Mouse (Mus musculus) megakaryocyte, adult 5-6 weeks (primary cell): ENCODE measurements around the gene Tmem243. TPM values are rescaled to one million over a fixed set of nuclear protein-coding genes. Genes with fewer than 3 reads are reported as not detected.

Experiments used
- ATAC-seq: 2 replicates; pipeline ENCODE4 v1.8.0; 2016; ENCODE audit warnings: mild to moderate bottlenecking, inconsistent platforms; ENCODE audit not compliant: poor library complexity, severe bottlenecking
- total RNA-seq, 2 experiments: library from RNA; stranded (forward) in 1 of 2; stranded (reverse) in 1 of 2; fragments of 153-499, 151-499 nt in 1 of 2; fragments of 221-1000, 200-1000 nt in 1 of 2; gene quantifications; 2 replicates each; pipeline versions ENCODE4 v1.2.3 to v1.2.4; 2015 to 2017

Tmem243 gene
- total RNA-seq, 2 experiments from 2014 or later: 75.7 to 98.8 TPM

GRCm38 (mm10) chr5:9103958-9104357 lies 3.5 kb downstream of the Tmem243 start:
- peak; percentile 10 for ATAC-seq

- ATAC-seq: peak; percentile 9; the same call in 1 of the 2 replicates
Observed at GRCm38 (mm10) chr5:9106806-9107205, 6.3 kb downstream of the Tmem243 start.

DNA sequence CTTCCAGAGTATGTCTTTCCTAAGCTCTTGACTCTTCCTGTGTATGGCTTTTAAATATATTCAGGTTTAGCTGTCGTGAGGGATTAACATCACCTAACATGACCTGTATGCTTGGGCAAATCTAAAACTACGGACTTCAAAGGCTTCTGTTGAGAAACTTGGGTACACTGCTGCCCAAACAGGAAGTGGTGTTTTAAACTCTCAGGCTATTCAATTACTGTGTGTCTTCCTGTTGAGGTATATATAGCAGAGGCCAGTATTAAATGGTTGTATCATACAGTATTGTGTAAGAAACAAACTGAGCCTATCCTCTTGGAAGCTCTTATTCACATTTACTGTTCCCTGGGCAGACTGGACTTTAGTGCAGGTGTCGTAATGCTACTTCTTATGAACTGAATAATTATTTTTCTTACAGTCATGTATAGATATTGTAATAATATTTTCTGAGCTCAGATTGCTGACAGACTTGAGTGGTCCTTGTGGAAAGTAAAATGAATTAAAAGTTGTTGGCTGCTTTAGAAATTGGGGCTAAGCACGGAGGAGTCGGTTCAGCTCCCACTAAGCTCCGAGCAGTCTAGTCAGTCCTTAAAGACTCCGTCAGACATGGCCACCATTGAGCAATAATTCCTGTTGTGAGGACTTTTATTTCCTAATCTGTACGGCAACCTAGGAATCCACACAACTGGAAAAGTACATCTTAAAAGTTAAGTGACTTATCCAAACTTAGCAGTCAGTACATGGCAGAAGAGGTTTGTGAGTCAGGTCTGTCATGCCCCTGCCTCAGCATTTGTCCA lies 7.0 kb downstream of the Tmem243 start:
- ATAC-seq: peak; percentile 66

GRCm38 (mm10) chr5:9108490-9108889 lies 8.0 kb downstream of the Tmem243 start:
- 0 out of 2 replicates have a peak, but pooled peaks have one; percentile 16 for ATAC-seq

GRCm38 (mm10) chr5:9109582-9109981 lies 9.1 kb downstream of the Tmem243 start:
- ATAC-seq: no peak

GRCm38 (mm10) chr5:9111285-9111684 lies 10.8 kb downstream of the Tmem243 start:
- no peak for ATAC-seq

DNA sequence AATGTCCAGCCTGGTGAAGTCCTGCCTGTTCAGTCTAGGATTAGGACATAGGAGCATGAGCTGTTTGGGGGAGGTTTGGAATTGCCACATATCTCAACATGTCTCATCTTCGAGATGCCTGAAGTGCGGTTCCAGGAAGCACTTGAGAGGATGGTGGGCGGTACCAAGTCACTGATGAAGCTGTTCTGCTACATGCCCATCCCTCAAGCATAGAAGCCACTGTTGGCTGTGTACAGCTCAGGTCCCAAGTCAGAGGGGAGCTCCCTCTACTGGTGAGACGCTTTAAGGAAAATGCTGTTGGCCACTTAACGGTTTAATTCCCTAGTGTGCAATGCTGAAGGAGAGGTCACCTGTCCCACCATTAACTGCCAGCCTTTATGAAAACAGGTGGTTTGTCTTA lies 11.3 kb downstream of the Tmem243 start:
- ATAC-seq: peak; percentile 74

- no peak for ATAC-seq
Observed at GRCm38 (mm10) chr5:9114162-9114561, 13.7 kb downstream of the Tmem243 start.

GRCm38 (mm10) chr5:9124134-9124533 lies 23.7 kb downstream of the Tmem243 start:
- no peak for ATAC-seq

DNA sequence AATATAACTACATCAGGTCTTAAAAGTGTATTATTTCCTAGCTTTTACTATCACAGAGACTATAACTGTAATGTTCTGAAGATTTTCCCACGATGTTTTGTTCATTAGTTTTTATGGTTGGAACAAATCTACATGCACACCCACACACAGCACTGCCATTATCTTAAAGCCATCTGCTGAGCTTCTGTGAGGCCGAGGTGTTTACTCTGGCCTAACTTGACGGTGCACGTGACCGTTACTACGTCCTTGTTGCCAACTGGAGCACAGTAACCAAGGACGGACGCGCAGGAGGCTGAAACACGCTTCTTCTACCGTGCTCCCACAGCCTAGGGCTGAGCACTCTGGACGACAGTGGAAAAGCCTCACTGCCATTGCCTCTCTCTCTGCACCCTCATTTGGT lies 28.1 kb downstream of the Tmem243 start:
- ATAC-seq: no peak

DNA sequence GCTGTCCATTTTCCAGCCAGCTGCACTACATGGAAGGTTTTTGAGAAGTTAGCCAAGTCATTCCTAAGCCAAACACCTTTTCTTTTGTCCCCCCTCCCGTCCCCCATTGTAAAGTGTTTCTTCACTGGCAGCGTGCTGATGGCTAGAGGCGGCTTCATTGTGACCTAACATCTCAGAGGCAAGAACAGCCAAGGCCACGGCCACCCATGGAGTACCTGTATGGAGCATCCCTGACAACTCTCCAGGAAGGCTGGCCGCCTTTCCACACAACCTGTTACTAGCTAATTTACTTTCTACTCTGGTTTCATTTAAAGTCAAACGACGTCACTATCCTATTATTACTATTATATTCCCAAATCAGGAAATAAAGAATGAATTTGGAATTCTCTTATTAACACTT lies 31.3 kb downstream of the Tmem243 start:
- ATAC-seq: no peak

- ATAC-seq: no peak
Observed at GRCm38 (mm10) chr5:9135588-9135987, 35.1 kb downstream of the Tmem243 start.

DNA sequence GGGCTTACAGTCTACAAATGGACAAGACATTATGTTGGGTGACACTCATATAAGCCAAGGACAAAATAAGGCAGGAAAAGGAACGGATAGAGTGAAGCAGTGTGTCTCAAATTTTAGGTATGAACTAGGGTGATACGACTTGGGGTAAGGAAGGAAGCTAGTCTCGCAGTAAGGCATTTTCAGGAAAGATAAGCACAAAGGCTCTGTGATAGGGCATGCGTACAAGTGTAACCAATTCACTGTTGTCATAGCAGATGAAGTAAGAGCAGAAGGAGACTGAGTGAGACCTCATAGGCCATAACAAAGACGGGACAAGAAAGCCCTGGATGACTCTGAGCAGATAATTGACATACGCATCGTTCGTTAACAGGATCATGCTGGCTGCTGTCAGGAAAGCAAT lies 40.3 kb downstream of the Tmem243 start:
- ATAC-seq: no peak

- ATAC-seq: 0 out of 2 replicates have a peak, but pooled peaks have one; percentile 30
Observed at GRCm38 (mm10) chr5:9142376-9142775, 41.9 kb downstream of the Tmem243 start.

DNA sequence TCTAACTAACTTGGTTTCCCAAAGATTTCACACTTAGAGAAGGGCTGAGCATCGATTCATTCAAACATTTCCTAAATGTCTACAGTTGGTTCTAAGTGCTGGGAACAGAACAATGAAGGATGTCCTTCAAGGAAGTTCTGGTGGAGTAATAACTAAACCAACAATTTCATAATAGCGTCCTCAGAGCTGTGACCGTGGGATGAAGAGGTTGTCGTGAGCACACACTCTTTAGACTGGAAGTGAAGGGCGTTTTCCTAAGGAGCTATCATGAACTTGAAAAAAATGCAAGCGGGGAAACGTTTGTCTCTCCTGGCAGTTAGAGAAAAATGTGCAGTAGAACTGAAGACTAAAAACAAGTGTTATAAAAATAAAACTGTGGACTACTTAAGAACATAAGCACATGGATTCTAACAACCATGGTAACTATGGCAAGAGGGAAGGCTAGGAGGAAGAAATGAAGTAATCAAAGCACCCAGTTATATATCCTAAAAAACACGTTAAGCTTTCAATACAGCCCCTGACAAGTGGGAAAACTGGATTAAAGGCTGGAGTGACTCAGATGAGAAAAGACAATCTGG lies 48.9 kb downstream of the Tmem243 start:
- no peak for ATAC-seq

DNA sequence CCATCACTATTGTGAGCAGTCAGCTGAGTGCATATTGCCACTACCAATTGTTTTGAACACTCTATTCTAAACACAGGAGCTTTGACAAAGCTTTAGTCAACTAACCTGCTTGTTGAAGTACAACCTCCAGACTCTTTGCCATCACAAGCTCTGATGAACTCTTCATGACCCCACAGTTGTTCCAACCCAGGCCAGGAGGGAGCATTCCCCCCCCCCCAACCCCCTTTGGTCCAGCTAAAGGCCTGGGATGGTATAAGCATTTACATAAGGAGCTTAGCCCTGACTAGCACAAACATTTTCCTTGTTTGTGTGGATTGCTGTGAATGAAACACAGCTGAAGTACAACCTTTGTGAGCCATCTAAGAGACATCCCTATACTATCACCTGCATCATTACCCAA lies 56.3 kb downstream of the Tmem243 start:
- no peak for ATAC-seq

- ATAC-seq: no peak
Observed at GRCm38 (mm10) chr5:9157336-9157735, 56.9 kb downstream of the Tmem243 start.

DNA sequence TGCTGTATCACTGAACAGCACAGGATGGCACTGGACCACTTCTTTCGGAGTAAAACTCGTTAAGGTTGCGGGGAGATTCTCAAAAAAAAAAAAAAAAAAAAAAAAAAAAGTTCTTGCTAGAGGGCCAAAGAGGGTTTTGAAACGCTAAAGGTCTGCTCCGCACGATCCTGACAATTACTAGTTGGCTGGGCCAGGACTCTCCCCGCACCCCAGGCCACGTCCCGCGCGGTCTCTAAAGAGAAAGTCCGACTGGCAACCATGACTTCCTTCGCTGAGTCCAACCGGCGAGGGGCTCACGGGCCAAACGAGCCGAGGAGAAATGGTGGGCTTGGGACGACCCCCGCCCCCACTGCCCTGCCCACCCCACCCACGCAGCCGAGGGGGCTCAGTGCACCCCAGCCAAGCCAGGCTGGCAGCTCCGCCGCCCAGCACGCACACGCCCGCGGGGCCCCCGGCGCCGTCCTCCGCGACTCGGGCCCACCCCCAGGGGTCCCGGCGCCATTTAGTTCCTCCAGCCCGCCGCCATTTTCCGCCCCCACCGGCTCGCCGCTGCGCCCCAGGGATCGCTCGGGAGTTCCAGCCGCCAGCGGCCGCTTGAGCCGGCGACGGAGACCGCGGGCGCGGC lies 60.5 kb downstream of the Tmem243 start:
- ATAC-seq: peak; percentile 18

DNA sequence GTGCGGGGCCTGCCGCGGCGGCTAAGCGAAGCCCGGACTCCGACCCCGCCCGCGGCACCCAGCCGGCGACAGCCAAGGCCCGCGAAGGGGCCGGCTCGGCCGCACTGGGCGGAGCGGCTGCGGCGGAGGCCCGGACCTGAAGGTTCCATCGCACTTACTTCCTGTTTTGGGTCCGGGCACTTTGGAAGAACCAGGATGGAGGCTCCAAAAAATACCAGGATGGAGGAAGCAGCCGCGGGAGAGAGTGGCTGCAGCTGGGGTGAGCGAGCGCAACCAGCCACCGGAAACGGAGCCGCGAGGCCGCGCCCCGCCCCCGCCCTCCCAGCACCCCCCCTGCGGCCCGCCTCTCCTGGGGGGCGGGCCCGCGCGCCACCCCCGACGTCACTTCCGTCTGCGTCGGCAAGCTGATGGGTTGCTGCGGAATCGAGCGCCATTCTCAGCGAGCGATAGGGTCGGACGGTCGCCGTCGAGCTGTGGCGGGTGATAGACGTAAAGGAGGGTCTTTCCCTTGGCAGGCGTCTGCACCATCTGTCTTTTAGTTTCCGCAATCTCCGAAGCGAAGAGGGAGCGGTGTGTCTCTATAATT lies 61.1 kb downstream of the Tmem243 start, which contains the start of gene Dmtf1:
Gene Dmtf1 (minus strand): TSS at position 321 of the 586 bp plus-strand sequence.
- ATAC-seq: peak; percentile 94

DNA sequence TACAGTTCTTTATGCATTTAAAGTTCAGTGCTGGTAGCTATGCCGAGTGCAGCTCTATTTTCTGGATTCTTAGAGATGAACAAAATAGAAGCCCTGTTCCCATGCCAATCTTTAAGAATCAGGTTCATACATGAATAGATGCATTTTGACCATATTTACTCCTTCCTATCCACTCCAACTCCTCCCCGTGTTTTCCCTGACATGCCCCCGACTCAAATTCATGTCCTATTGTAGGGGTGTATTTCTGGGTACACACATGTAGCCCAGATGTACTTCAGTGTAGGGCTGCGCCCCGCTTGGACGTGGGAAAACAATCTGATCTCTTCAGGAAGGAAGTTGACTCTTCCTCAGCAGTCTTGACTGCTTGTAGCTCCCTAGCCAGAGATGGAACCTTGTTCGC lies 61.6 kb downstream of the Tmem243 start:
- ATAC-seq: 0 out of 2 replicates have a peak, but pooled peaks have one; percentile 14

- no peak for ATAC-seq
Observed at GRCm38 (mm10) chr5:9163411-9163810, 62.9 kb downstream of the Tmem243 start.
